Mouse (Mus musculus): ENCODE data around the gene Bcr. TPM values are rescaled to one million over a fixed set of nuclear protein-coding genes. Genes with fewer than 3 reads are reported as not detected.

Bcr gene
- polyA plus RNA-seq, 3 experiments from 2014 or later, result 5.5 to 9.0 (median 6.4) TPM

DNA sequence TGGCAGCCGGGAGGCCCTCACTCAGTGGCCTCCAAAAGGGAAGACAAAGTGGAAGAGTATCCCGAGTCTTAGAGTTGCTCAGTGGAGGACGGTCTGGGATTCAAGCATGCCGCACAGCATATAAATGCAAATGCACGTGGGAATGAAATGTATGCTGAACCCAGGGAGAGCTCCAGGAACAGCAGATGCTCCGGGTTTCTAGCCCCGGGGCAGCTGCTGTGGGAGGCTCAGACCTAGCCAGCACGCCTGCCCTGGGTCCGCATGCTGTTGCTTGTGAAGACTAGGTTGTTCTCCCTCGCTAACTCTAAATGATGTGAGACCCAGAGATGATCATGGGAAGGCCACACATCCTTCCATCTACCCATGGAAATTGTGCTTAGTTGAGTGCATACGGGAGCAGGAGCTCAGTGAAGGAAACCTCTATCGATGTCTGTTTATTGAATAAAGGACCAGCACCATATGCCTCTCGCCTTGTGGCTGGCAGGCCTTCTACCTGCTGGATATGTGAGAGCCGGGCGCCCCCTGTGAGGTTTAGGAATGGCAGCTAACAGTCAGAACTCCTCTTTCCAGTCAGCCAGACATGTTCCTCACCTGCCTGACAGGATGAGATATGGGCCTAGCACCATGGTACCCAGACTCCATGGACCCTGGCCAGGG lies 74.6 kb downstream of the Bcr start:
- no peak for ATAC-seq

GRCm38 (mm10) chr10:75135518-75136162 lies 75.2 kb downstream of the Bcr start:
- no peak for ATAC-seq

- ATAC-seq, result peak; percentile 72
Observed at GRCm38 (mm10) chr10:75137148-75137547, 76.8 kb downstream of the Bcr start.

DNA sequence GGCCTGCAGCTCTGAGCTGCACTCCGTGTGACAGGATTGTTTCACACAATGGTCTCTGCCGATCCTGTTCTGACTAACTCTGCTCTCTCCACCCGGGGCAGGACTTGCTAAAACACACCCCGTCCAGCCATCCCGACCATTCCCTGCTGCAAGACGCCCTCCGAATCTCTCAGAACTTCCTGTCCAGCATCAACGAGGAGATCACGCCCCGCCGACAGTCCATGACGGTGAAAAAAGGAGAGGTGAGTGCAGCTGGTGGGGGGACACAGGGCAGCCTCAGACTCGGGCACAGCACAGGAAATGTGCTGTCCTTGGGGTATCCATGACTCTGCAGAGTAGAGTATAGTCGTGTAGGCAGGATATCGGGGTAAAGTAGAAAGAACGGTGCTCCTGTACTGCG lies 84.8 kb downstream of the Bcr start:
- no peak for ATAC-seq

- ATAC-seq, result peak; percentile 99
Observed at GRCm38 (mm10) chr10:75146001-75146400, 85.6 kb downstream of the Bcr start.

DNA sequence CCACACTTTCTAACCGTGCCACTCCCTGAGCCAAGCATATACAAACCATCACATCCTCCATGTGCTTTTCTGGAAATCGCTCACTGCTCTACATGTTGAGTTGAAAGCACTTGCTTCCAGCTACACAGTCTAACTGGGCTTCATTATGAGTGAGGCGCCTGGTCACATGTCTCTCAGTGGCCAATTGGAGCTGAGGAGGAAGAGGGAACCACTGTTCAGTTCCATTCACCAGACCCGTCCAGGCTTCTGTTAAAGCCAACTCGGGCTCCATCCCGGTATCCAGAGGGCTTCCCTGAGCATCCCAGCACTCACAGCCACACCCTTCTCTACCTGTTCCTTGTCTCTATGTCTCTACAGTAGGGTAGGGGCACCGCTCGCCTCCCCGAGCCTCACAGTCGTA lies 86.2 kb downstream of the Bcr start:
- ATAC-seq, result no peak

DNA sequence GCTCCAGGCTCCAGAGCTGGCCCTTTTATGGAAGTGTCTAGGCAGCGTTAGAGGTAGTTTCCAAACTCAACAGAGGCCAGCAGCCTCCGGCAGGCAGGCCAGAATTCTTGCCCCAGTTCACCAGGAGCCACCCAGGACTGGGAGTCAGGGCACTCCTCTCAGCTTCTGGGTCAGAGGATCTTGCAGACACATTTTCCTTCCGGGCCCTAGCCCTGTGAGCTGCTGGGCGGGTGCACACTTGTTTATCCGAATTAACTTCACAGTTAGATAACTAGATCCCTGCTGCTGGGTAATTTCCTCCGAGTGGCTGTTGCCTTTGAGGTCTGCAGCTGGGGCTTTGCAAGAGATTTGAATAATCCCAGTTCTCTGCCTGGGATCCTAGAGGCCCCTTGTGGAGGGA lies 87.9 kb downstream of the Bcr start:
- no peak for ATAC-seq

- no peak for ATAC-seq
Observed at GRCm38 (mm10) chr10:75150361-75150760, 90.0 kb downstream of the Bcr start.

DNA sequence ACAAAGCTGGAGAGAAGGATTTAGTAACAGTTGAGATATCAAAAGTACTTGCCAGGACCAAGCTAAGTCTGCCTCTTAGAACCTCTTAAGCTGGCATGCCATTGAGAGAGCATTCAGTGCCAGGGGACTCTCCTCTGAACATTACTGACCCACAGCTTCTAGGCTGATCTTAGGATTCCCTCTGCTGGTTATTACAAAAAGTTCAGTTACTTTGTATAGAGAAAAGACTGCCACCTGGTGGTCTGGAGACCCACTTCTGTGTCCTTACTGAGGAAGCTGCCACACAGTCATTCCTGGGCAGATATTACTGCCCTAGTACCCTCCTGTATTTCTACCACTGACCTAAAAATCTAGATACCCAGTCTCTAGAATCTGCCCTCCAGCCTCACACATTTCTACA lies 90.9 kb downstream of the Bcr start:
- peak; percentile 91 for ATAC-seq

- ATAC-seq, result no peak
Observed at GRCm38 (mm10) chr10:75156835-75157234, 96.4 kb downstream of the Bcr start.

- no peak for ATAC-seq
Observed at GRCm38 (mm10) chr10:75157713-75158112, 97.3 kb downstream of the Bcr start.

DNA sequence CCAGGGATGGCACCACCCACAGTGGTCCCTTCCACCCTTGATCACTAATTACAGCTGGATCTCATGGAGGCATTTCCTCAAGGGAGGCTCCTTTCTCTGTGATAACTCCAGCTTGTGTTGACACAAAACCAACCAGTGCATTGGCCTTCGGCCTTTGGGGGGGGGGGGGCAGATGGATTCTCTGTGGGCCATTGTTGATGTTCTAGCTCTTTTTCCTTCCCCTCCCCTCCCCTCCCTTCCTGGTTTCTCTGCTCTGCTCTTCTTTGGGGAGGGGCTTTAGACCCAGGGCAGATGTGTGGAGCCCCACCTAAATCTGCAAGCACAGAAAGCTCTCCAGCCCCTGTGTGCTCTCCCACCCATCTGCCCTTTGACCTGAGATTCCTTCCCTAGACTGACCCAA lies 98.0 kb downstream of the Bcr start:
- no peak for ATAC-seq

DNA sequence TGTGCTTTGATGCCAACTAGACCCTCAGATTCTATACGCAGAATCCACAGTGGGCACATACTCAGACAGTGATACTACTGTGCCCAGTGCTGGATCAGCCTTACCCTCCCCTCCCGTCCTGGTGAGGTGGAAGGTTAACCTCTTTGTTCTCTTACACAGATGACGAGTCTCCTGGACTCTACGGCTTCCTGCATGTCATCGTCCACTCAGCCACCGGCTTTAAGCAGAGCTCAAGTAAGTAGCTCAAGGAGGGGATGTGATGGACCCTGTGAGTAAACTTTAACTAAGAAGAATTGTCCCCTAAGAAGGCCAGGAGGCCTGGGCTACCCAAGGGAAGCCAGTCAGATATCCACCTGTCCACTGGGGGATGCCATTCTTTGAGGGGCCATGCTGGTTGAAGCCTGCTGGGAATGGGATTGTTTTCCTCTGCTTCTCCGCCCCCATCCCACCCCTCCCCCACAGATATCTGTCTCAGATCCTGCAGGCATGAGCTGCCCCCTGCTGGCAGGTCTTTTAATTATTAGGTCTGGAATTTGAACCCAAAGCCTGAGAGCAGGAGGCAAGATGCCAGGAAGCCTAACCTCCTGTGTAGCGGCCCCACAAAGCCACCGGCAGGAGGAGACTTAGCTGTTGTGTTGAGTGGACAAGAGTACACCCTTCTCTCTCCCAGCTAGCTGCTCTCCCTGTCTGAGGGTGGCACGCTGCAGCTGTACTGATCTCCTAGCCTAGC lies 99.9 kb downstream of the Bcr start:
- ATAC-seq, result no peak

DNA sequence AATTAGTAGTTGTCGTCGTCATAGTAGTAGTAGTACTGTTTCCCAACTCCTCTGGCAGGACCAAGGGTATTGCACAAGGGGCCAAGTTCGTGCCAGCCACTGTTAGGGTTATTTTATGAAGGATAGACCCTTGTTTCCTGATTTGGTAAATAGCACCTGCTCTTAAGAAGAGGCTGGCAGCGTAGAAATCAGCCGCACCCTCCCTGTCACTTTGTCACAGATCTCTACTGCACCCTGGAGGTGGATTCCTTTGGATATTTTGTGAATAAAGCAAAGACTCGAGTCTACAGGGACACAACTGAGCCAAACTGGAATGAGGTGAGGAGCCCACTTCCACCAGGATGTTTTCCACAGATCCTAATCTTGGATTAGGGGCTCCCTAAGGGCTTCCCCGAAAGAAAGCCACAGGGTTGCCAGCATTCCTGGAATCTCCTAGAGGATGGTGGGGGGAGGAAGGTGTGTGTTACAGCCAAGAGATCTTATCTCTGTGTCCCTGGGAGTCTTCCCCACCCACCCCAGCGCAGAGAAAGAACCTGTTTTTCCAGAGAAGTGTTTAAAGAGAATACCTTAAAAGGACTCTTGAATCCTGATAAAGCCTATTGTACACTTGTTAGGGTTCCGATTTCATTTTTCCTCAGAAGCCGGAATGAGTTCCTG lies 105.6 kb downstream of the Bcr start:
- no peak for ATAC-seq

DNA sequence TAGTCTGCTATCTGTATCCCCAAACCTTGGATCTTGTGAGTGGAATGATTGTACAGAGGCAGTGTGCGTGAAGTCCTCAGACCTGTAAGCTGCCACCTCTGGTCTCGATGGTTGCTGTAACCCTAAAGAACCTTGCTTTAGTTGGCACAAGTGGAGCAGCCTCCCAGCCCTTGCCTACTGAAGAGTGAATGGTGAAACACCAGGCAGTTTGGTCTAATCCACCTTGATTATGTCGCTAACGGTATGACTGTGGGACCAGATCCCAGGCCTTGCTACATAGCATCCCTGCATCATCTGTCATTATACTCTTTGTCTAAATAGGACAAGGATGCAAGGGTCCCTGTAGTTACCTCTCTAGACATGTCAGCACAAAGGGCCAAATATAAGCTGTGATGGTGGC lies 106.2 kb downstream of the Bcr start:
- no peak for ATAC-seq

GRCm38 (mm10) chr10:75170207-75170850 lies 109.9 kb downstream of the Bcr start:
- no peak for ATAC-seq

DNA sequence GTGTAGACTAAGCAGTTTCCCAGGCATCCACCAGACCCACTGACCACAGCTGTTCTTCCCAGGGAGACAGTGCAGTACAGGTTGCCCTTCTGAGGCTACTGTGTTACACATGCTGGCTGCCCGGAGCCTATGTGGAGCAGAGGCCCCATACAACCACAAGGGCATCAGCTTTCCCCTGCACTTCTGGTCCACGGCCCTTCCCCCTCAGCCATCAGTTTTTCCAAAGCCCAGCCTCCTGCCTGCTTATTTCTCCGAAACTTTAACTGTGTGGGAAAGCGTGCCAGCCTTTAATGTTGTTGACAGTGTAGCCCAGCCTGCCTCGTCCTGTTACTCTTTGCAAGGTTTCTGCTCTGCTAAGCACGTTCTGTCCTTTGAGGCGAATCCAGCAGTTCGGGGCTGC lies 112.7 kb downstream of the Bcr start:
- no peak for ATAC-seq

DNA sequence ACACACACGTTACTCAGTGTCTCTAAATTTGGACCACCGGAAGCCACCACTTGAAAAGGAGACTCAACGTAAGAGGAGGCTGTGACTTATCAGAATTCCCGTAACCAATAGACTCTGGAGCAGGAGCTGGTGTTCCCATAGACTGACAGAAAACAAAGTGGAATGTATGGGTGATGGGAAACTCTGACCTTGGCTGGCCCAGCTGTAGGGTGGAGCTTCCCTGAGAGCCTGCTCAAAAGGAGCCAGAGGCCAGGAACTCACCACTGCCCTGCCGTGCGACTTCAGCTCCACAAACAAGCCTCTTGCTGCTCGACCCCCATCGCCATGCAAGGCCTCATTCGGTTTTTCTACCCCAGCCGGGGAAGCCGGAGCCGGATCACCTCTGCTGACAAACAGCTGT lies 113.3 kb downstream of the Bcr start:
- ATAC-seq, result no peak

GRCm38 (mm10) chr10:75176494-75176893 lies 116.1 kb downstream of the Bcr start:
- ATAC-seq, result no peak

GRCm38 (mm10) chr10:75178911-75179310 lies 118.5 kb downstream of the Bcr start:
- no peak for ATAC-seq

- ATAC-seq, result peak; percentile 85
Observed at GRCm38 (mm10) chr10:75182151-75182774, 121.9 kb downstream of the Bcr start.

GRCm38 (mm10) chr10:75184826-75185225 lies 124.4 kb downstream of the Bcr start:
- ATAC-seq, result no peak

Measured in inflammation-experienced regulatory T-cells, adult 6 months (primary cell).